Mouse (Mus musculus) liver, embryonic 14.5 days (tissue): ENCODE results near the gene Gm49325. TPM values are rescaled to one million over a fixed set of nuclear protein-coding genes. Genes with fewer than 3 reads are reported as not detected.

Experiments
- ATAC-seq: fragments of 200-750 bp; cut with Nextera tagmentation; 2 replicates; pipeline ENCODE4 v1.8.0; 2017; ENCODE audit warnings: moderate number of reproducible peaks, mild to moderate bottlenecking, moderate library complexity; ENCODE audit not compliant: insufficient read depth
- DNase-seq, 3 experiments: peaks; one replicate each; pipeline ENCODE4 v3.0.0-alpha.2; 2012 to 2013; ENCODE audit warnings: low read depth in 3 of 3, low spot score in 3 of 3
- H3K27ac ChIP-seq: fragments of 300-500 bp; sonication (generic); 2 replicates; pipeline ENCODE4 v1.5.1; 2014; ENCODE audit warnings: moderate library complexity, mild to moderate bottlenecking, control low read depth, inconsistent platforms
- H3K27me3 ChIP-seq: fragments of 300-500 bp; sonication (generic); 2 replicates; pipeline ENCODE4 v1.6.1; 2014; ENCODE audit warnings: mild to moderate bottlenecking, low read length, moderate library complexity; ENCODE audit not compliant: control insufficient read depth, insufficient read depth
- H3K36me3 ChIP-seq: fragments of 300-500 bp; sonication (generic); replicated peaks from 2 replicates; pipeline ENCODE4 v1.6.1; 2014; ENCODE audit warnings: low read depth; ENCODE audit not compliant: control insufficient read depth, insufficient read depth
- H3K4me1 ChIP-seq, 2 experiments: fragments of 200-500 bp in 1 of 2; fragments of 300-500 bp in 1 of 2; sonication (generic) in 1 of 2; replicated peaks; 2 replicates each; pipeline ENCODE4 v1.6.1; 2012 to 2014; ENCODE audit warnings: antibody characterized with exemption in 1 of 2, inconsistent platforms in 1 of 2, low read length in 1 of 2; ENCODE audit not compliant: control insufficient read depth in 2 of 2, insufficient read depth in 2 of 2
- H3K4me2 ChIP-seq: fragments of 300-500 bp; sonication (generic); 2 replicates; pipeline ENCODE4 v1.6.1; 2014; ENCODE audit warnings: low read depth, mild to moderate bottlenecking, control low read depth, moderate library complexity
- H3K4me3 ChIP-seq, 2 experiments: fragments of 200-500 bp in 1 of 2; fragments of 300-500 bp in 1 of 2; sonication (generic) in 1 of 2; 2 replicates each; pipeline ENCODE4 v1.5.1; 2012 to 2014; ENCODE audit warnings: low read depth in 2 of 2, low read length in 2 of 2, mild to moderate bottlenecking in 2 of 2, control low read depth in 1 of 2, inconsistent platforms in 1 of 2, moderate library complexity in 1 of 2; ENCODE audit not compliant: insufficient read depth in 1 of 2
- H3K9ac ChIP-seq: fragments of 300-500 bp; sonication (generic); replicated peaks from 2 replicates; pipeline ENCODE4 v1.6.1; 2014; ENCODE audit warnings: mild to moderate bottlenecking, control low read depth, moderate library complexity
- H3K9me3 ChIP-seq: fragments of 300-500 bp; sonication (generic); 2 replicates; pipeline ENCODE4 v1.6.1; 2016; ENCODE audit warnings: low read length, mixed read lengths; ENCODE audit not compliant: control insufficient read depth
- CTCF ChIP-seq: IDR thresholded peaks from 2 replicates; pipeline ENCODE4 v1.5.1; 2016; ENCODE audit warnings: antibody characterized with exemption, low read depth, control low read depth
- EP300 ChIP-seq: IDR thresholded peaks from 2 replicates; pipeline ENCODE4 v1.6.1; 2016; ENCODE audit warnings: antibody characterized with exemption, low read depth
- WGBS: fragments of 180-500 bp; shearing (Covaris S2); extraction: QIAGEN DNeasy Blood & Tissue Kit; methylation state at CpG from one replicate; pipeline ENCODE4 v1.1.7; 2014; ENCODE audit not compliant: insufficient replicate concordance; 5-methylcytosine and 5-hydroxymethylcytosine counted together
- polyA plus RNA-seq, 2 experiments: library from polyadenylated mRNA; depleted of rRNA in 1 of 2; stranded (reverse) in 1 of 2; unstranded in 1 of 2; fragments of >200 nt; fragmentation: Nextera tagmentation in 1 of 2; extraction: Ambion mirVana in 1 of 2; gene quantifications; 2 replicates each; pipeline versions ENCODE4 v1.2.1 to v1.2.3; 2012 to 2014

Gm49325 gene
- polyA plus RNA-seq, 2 experiments, result 0.09 TPM; not detected in 1

GRCm38 (mm10) chr10:77589117-77589516 is 16.9 kb upstream of the Gm49325 start:
- Histone ChIP-seq H3K36me3 (peaks cover 8% of the 10 kb centered on the region), H3K4me2 (no peak overlapping the region), H3K4me3 (no peak overlapping the region), H3K9ac (no peak overlapping the region), H3K9me3 (no peaks in the 10 kb centered on the region), H3K27me3 (no peaks in the 10 kb centered on the region), H3K4me1 (peaks cover 7 to 21% of the 10 kb centered on the region in 2 experiments), H3K27ac (no peak overlapping the region)
- TF ChIP-seq CTCF (no peak), EP300 (no peak)
- DNase-seq (no peak), ATAC-seq (no peak)
- WGBS, result 21% methylated on average over 7 of the region's 7 CpGs

- Histone ChIP-seq H3K9me3 (no peaks in the 10 kb centered on the region), H3K4me2 (no peak overlapping the region), H3K4me3 (no peak overlapping the region), H3K36me3 (peaks cover 14% of the 10 kb centered on the region), H3K4me1 (peaks cover 7 to 20% of the 10 kb centered on the region in 2 experiments), H3K9ac (no peak overlapping the region), H3K27ac (no peak overlapping the region; the same call in 1 of the 2 replicates), H3K27me3 (no peaks in the 10 kb centered on the region)
- DNase-seq (no peak), ATAC-seq (no peak)
- WGBS, result 73% methylated on average over 8 of the region's 8 CpGs
- TF ChIP-seq CTCF (no peak), EP300 (no peak)
Observed at GRCm38 (mm10) chr10:77589749-77590148, 16.2 kb upstream of the Gm49325 start.

GRCm38 (mm10) chr10:77590812-77591211 is 15.2 kb upstream of the Gm49325 start:
- DNase-seq, result peak; percentile 58 to 74 (median 65)
- Histone ChIP-seq H3K4me3 (no peak overlapping the region), H3K27me3 (no peaks in the 10 kb centered on the region), H3K4me2 (no peak overlapping the region), H3K9ac (no peak overlapping the region), H3K9me3 (no peaks in the 10 kb centered on the region), H3K36me3 (peaks cover 16% of the 10 kb centered on the region), H3K4me1 (peaks cover 7 to 20% of the 10 kb centered on the region in 2 experiments), H3K27ac (peak overlapping the region; percentile 43)
- peak; percentile 86 for ATAC-seq
- 28% methylated on average over 6 of the region's 6 CpGs for WGBS
- TF ChIP-seq EP300 (0 out of 2 replicates have a peak, but pooled peaks have one; percentile 13), CTCF (peak; percentile 99)

GRCm38 (mm10) chr10:77591546-77591945 is 14.5 kb upstream of the Gm49325 start:
- H3K4me3 ChIP-seq, result no peak overlapping the region
- no peak overlapping the region for H3K4me2 ChIP-seq
- no peak for TF ChIP-seq EP300
- TF ChIP-seq CTCF, result no peak
- no peaks in the 10 kb centered on the region for H3K9me3 ChIP-seq
- H3K27ac ChIP-seq, result no peak overlapping the region
- ATAC-seq (no peak), DNase-seq (no peak)
- H3K4me1 ChIP-seq, result peaks cover 7 to 20% of the 10 kb centered on the region in 2 experiments
- no peaks in the 10 kb centered on the region for H3K27me3 ChIP-seq
- WGBS, result 81% methylated on average over 6 of the region's 6 CpGs
- no peak overlapping the region for H3K9ac ChIP-seq
- H3K36me3 ChIP-seq, result peaks cover 16% of the 10 kb centered on the region

- no peaks in the 10 kb centered on the region for H3K27me3 ChIP-seq
- no peak for DNase-seq
- 0 out of 4 replicates have a peak, but pooled peaks cover 0 to under 1% of the 10 kb centered on the region in 2 experiments for H3K4me1 ChIP-seq
- WGBS, result 78% methylated on average over 2 of the region's 2 CpGs
- H3K27ac ChIP-seq, result no peak overlapping the region
- no peak for TF ChIP-seq EP300
- no peak for TF ChIP-seq CTCF
- H3K36me3 ChIP-seq, result peaks cover 38% of the 10 kb centered on the region
- no peaks in the 10 kb centered on the region for H3K9me3 ChIP-seq
- H3K4me2 ChIP-seq, result no peak overlapping the region
- no peak for ATAC-seq
- no peak overlapping the region for H3K9ac ChIP-seq
- no peak overlapping the region for H3K4me3 ChIP-seq
Observed at GRCm38 (mm10) chr10:77596060-77596459, 9.9 kb upstream of the Gm49325 start.
